Comparison of ENCODE assay signal across 8 mouse cellular contexts in the genomic region with DNA sequence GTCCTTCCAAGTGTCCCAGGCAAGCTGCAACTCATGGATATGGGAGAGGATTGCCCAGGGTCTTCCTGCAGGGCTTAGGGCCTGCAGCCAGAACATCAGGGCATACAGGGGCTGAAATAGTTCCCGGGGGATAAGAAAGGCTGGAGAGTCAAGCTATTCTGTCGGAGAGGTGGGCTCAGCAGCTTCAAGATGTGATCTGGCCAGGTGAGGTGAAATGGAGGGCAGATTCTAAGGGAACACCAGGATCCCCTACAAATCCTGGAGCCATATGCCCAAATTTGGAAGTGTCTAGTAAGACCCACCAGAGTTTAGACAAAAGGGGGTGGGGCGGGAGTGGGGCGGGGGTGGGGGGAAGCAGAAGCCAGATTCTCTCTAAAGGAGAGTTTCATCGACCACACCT. TPM values are rescaled to one million over a fixed set of nuclear protein-coding genes. Genes with fewer than 3 reads are reported as not detected.
A peak's percentile ranks its signal among the peaks of the same experiment; 100 is the strongest.
DNase-seq lines count a peak whose midpoint lies in the region; ATAC-seq and TF ChIP-seq lines count a peak whose summit lies in the region.

No protein-coding gene starts in this region.

- H3K36me3 ChIP-seq in lung, embryonic 14.5 days (ENCODE audit: insufficient read depth), result no peaks in the 10 kb centered on the region; the same call in 1 of the 2 replicates
- H3K36me3 ChIP-seq in embryonic facial prominence, embryonic 15.5 days, result no peaks in the 10 kb centered on the region
- no peaks in the 10 kb centered on the region for H3K36me3 ChIP-seq in intestine, postnatal 0 days (ENCODE audit: control insufficient read depth, insufficient read depth)
- H3K36me3 ChIP-seq in neural tube, embryonic 15.5 days, result no peaks in the 10 kb centered on the region

- peak; percentile 50 for DNase-seq in lung, embryonic 14.5 days
- DNase-seq in lung, postnatal 4 days, result no peak
- DNase-seq in thymus, postnatal 10 days (ENCODE audit: low spot score in 2 of 2), result no peak
- no peak for DNase-seq in cerebellum, postnatal 4 days (ENCODE audit: low spot score in 2 of 2)
- no peak for DNase-seq in spleen, adult 18-20 months

- no peak for ATAC-seq in lung, embryonic 14.5 days (ENCODE audit: insufficient read depth)
- ATAC-seq in embryonic facial prominence, embryonic 15.5 days (ENCODE audit: insufficient number of reproducible peaks, low FRiP score, low TSS enrichment, low read depth), result no peak
- ATAC-seq in intestine, postnatal 0 days, result no peak
- ATAC-seq in neural tube, embryonic 15.5 days (ENCODE audit: low FRiP score), result no peak

- WGBS in lung, embryonic 14.5 days, result 5% methylated on average over 5 of the region's 5 CpGs
- WGBS in embryonic facial prominence, embryonic 15.5 days, result 5% methylated on average over 5 of the region's 5 CpGs
- WGBS in intestine, postnatal 0 days, result 17% methylated on average over 5 of the region's 5 CpGs
- 37% methylated on average over 5 of the region's 5 CpGs for WGBS in neural tube, embryonic 15.5 days

- H3K9ac ChIP-seq in lung, embryonic 14.5 days, result peak overlapping the region; percentile 80
- H3K9ac ChIP-seq in embryonic facial prominence, embryonic 15.5 days, result peak overlapping the region; percentile 60
- H3K9ac ChIP-seq in intestine, postnatal 0 days (ENCODE audit: low read depth, low read length), result peak overlapping the region; percentile 62
- H3K9ac ChIP-seq in neural tube, embryonic 15.5 days (replicated peaks), result peak overlapping the region; percentile 57

- peaks cover 20% of the 10 kb centered on the region for H3K4me1 ChIP-seq in lung, embryonic 14.5 days (ENCODE audit: insufficient read depth)
- peaks cover 46% of the 10 kb centered on the region for H3K4me1 ChIP-seq in embryonic facial prominence, embryonic 15.5 days
- peaks cover 17% of the 10 kb centered on the region for H3K4me1 ChIP-seq in intestine, postnatal 0 days (replicated peaks; ENCODE audit: control insufficient read depth, insufficient read depth, low read length)
- H3K4me1 ChIP-seq in neural tube, embryonic 15.5 days, result peaks cover 43% of the 10 kb centered on the region

- H3K4me3 ChIP-seq in lung, embryonic 14.5 days (ENCODE audit: low read depth, low read length), result peak overlapping the region; percentile 80
- H3K4me3 ChIP-seq in embryonic facial prominence, embryonic 15.5 days (replicated peaks), result peak overlapping the region; percentile 75
- peak overlapping the region; percentile 59 for H3K4me3 ChIP-seq in intestine, postnatal 0 days (ENCODE audit: low read depth, low read length)
- peak overlapping the region; percentile 60 for H3K4me3 ChIP-seq in neural tube, embryonic 15.5 days (replicated peaks)

- peak overlapping the region; percentile 98 for H3K27ac ChIP-seq in lung, embryonic 14.5 days (ENCODE audit: low read depth)
- H3K27ac ChIP-seq in embryonic facial prominence, embryonic 15.5 days (replicated peaks), result peak overlapping the region; percentile 94
- peak overlapping the region; percentile 58 for H3K27ac ChIP-seq in intestine, postnatal 0 days (ENCODE audit: low read depth, low read length)
- H3K27ac ChIP-seq in neural tube, embryonic 15.5 days (replicated peaks), result peak overlapping the region; percentile 70

- no peaks in the 10 kb centered on the region for H3K27me3 ChIP-seq in lung, embryonic 14.5 days (ENCODE audit: insufficient read depth, low read length)
- H3K27me3 ChIP-seq in embryonic facial prominence, embryonic 15.5 days, result no peaks in the 10 kb centered on the region
- no peaks in the 10 kb centered on the region; the same call in 1 of the 2 replicates for H3K27me3 ChIP-seq in intestine, postnatal 0 days (replicated peaks; ENCODE audit: control insufficient read depth, insufficient read depth, low read length)
- peaks cover 17% of the 10 kb centered on the region; the same call in 1 of the 2 replicates for H3K27me3 ChIP-seq in neural tube, embryonic 15.5 days (replicated peaks)

- H3K4me2 ChIP-seq in lung, embryonic 14.5 days, result peak overlapping the region; percentile 94
- H3K4me2 ChIP-seq in embryonic facial prominence, embryonic 15.5 days (replicated peaks), result peak overlapping the region; percentile 87
- H3K4me2 ChIP-seq in intestine, postnatal 0 days (replicated peaks; ENCODE audit: low read depth), result peak overlapping the region; percentile 82
- peak overlapping the region; percentile 94 for H3K4me2 ChIP-seq in neural tube, embryonic 15.5 days

- no peaks in the 10 kb centered on the region for H3K9me3 ChIP-seq in lung, embryonic 14.5 days (ENCODE audit: low read depth, low read length)
- H3K9me3 ChIP-seq in embryonic facial prominence, embryonic 15.5 days (replicated peaks), result no peaks in the 10 kb centered on the region
- no peaks in the 10 kb centered on the region for H3K9me3 ChIP-seq in intestine, postnatal 0 days (ENCODE audit: control insufficient read depth)
- no peaks in the 10 kb centered on the region for H3K9me3 ChIP-seq in neural tube, embryonic 15.5 days (replicated peaks)

- no peak for TF ChIP-seq CTCF in lung, embryonic 14.5 days (IDR thresholded peaks at IDR 0.05; ENCODE audit: low read depth)
- no peak for TF ChIP-seq CTCF in intestine, postnatal 0 days (IDR thresholded peaks at IDR 0.05; ENCODE audit: low read depth)

RNA-seq across cellular contexts. Expression of a gene that starts 1.0 kb away (rescaled TPM):
- polyA plus RNA-seq in lung, embryonic 14.5 days (2014; fragmentation: Nextera tagmentation; extraction: Ambion mirVana), result 406 and 411 TPM in 2 replicates
- 355 and 382 TPM in 2 replicates for polyA plus RNA-seq in embryonic facial prominence, embryonic 15.5 days (2015; fragmentation: Nextera tagmentation; extraction: Ambion mirVana)
- 86.9 and 89.2 TPM in 2 replicates for polyA plus RNA-seq in intestine, postnatal 0 days (2015; fragmentation: Nextera tagmentation; extraction: Ambion mirVana)
- polyA plus RNA-seq in neural tube, embryonic 15.5 days (2015; fragmentation: Nextera tagmentation; extraction: Ambion mirVana), result 98.4 and 142 TPM in 2 replicates

RNA-seq across cellular contexts. Expression of a gene that starts 45.6 kb away (rescaled TPM):
- polyA plus RNA-seq in lung, embryonic 14.5 days (2014; fragmentation: Nextera tagmentation; extraction: Ambion mirVana), result 1.9 and 2.4 TPM in 2 replicates
- polyA plus RNA-seq in embryonic facial prominence, embryonic 15.5 days (2015; fragmentation: Nextera tagmentation; extraction: Ambion mirVana), result 1.8 and 2.4 TPM in 2 replicates
- 3.5 and 4.2 TPM in 2 replicates for polyA plus RNA-seq in intestine, postnatal 0 days (2015; fragmentation: Nextera tagmentation; extraction: Ambion mirVana)
- polyA plus RNA-seq in neural tube, embryonic 15.5 days (2015; fragmentation: Nextera tagmentation; extraction: Ambion mirVana), result 0.56 and 2.7 TPM in 2 replicates
